Mouse (Mus musculus) neural tube, embryonic 11.5 days (tissue): ENCODE results near the gene Tmem186. TPM values are rescaled to one million over a fixed set of nuclear protein-coding genes. Genes with fewer than 3 reads are reported as not detected.
A peak's percentile ranks its signal among the peaks of the same experiment; 100 is the strongest.

Source experiments
- ATAC-seq: fragments of 200-750 bp; cut with Nextera tagmentation; 2 replicates; pipeline ENCODE4 v1.8.0; 2017; ENCODE audit warnings: moderate number of reproducible peaks, mild to moderate bottlenecking, moderate TSS enrichment, moderate library complexity; ENCODE audit not compliant: insufficient read depth, low FRiP score, low TSS enrichment
- DNase-seq: peaks from one replicate; pipeline ENCODE4 v3.0.0-alpha.2; 2015; ENCODE audit warnings: low spot score
- H3K27ac ChIP-seq: fragments of 300-500 bp; sonication (generic); 2 replicates; pipeline ENCODE4 v1.5.1; 2014; ENCODE audit warnings: low read depth, mild to moderate bottlenecking, low read length
- H3K27me3 ChIP-seq: fragments of 300-500 bp; sonication (generic); 2 replicates; pipeline ENCODE4 v1.6.1; 2014; ENCODE audit warnings: mild to moderate bottlenecking, low read length, mixed read lengths; ENCODE audit not compliant: control insufficient read depth, insufficient read depth
- H3K36me3 ChIP-seq: fragments of 300-500 bp; sonication (generic); 2 replicates; pipeline ENCODE4 v1.6.1; 2014; ENCODE audit warnings: mild to moderate bottlenecking, low read length, moderate library complexity, mixed read lengths; ENCODE audit not compliant: control insufficient read depth, insufficient read depth
- H3K4me1 ChIP-seq: fragments of 300-500 bp; sonication (generic); 2 replicates; pipeline ENCODE4 v1.6.1; 2014; ENCODE audit warnings: low read length, mixed read lengths; ENCODE audit not compliant: control insufficient read depth, insufficient read depth
- H3K4me2 ChIP-seq: fragments of 300-500 bp; sonication (generic); 2 replicates; pipeline ENCODE4 v1.6.1; 2014; ENCODE audit warnings: low read depth, mild to moderate bottlenecking, moderate library complexity
- H3K4me3 ChIP-seq: fragments of 300-500 bp; sonication (generic); 2 replicates; pipeline ENCODE4 v1.5.1; 2014; ENCODE audit warnings: low read depth, low read length
- H3K9ac ChIP-seq: fragments of 300-500 bp; sonication (generic); 2 replicates; pipeline ENCODE4 v1.6.1; 2014; ENCODE audit warnings: mild to moderate bottlenecking, low read length
- H3K9me3 ChIP-seq: fragments of 300-500 bp; sonication (generic); 2 replicates; pipeline ENCODE4 v1.6.1; 2016; ENCODE audit warnings: low read length; ENCODE audit not compliant: control insufficient read depth
- WGBS: fragments of 180-500 bp; shearing (Covaris S2); extraction: QIAGEN DNeasy Blood & Tissue Kit; methylation state at CpG from one replicate; pipeline ENCODE4 v1.1.7; 2014; 5-methylcytosine and 5-hydroxymethylcytosine counted together
- polyA plus RNA-seq: library from polyadenylated mRNA; unstranded; fragments of >200 nt; fragmentation: Nextera tagmentation; extraction: Ambion mirVana; gene quantifications from 2 replicates; pipeline ENCODE4 v1.2.1, GENCODE M21; 2014

The Tmem186 gene
- polyA plus RNA-seq, 1 experiment from 2014 or later = 24.1 TPM

DNA sequence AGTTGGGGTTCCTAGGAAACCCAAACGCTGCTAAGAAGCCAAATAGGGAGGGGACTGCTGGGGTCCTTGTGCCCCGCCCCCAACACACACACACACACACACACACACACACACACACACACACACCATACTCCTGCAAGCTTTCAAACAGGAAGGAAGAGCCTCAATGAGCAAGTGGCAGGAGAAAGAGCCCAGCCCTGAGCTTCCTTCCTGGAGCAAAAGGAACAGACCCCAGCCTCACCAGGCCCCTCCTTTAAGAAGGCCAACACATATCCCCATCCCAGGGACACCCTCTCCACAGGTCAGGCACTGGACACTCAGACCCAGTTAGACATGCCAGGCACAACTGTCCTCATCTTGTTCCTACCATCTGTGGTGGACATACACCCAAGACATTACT lies 25.5 kb upstream of the Tmem186 start:
- no peaks in the 10 kb centered on the region for H3K27me3 ChIP-seq
- no peak overlapping the region for H3K4me3 ChIP-seq
- no peaks in the 10 kb centered on the region for H3K9me3 ChIP-seq
- no peak for ATAC-seq
- WGBS = 83% methylated on average over 2 of the region's 2 CpGs
- peaks cover 6% of the 10 kb centered on the region; the same call in 1 of the 2 replicates for H3K4me1 ChIP-seq
- no peak for DNase-seq
- H3K36me3 ChIP-seq = peaks cover 9% of the 10 kb centered on the region
- H3K9ac ChIP-seq = no peak overlapping the region
- no peak overlapping the region for H3K27ac ChIP-seq
- no peak overlapping the region for H3K4me2 ChIP-seq

DNA sequence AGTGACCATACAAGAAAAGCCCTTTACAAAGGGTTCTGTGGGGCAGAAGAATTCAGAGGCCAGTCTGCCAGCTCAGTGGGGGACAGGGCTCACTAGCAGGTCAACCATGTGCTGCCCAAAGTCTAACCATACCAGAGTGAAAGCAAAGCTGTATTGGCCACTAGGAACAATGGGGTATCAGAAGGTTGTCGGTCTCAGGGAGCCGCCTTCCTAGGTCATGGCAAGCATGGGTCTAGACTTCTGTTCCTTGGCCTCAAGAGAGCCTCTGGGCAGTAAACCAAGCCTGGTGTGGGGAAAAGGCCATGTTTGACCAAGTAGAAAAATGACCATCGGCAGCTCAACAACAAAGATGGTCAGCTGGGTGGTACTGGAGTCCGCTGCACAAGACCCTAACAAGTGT lies 21.3 kb upstream of the Tmem186 start:
- no peak overlapping the region for H3K27ac ChIP-seq
- ATAC-seq (no peak), DNase-seq (no peak)
- no peak overlapping the region for H3K4me2 ChIP-seq
- H3K4me1 ChIP-seq = no peaks in the 10 kb centered on the region
- 93% methylated on average over 4 of the region's 4 CpGs for whole genome bisulfite sequencing
- no peak overlapping the region for H3K4me3 ChIP-seq
- no peak overlapping the region for H3K9ac ChIP-seq
- peaks cover 13% of the 10 kb centered on the region for H3K36me3 ChIP-seq
- H3K27me3 ChIP-seq = no peaks in the 10 kb centered on the region
- H3K9me3 ChIP-seq = no peaks in the 10 kb centered on the region

- Histone ChIP-seq H3K9ac (no peak overlapping the region), H3K9me3 (no peaks in the 10 kb centered on the region), H3K4me2 (no peak overlapping the region), H3K4me3 (no peak overlapping the region), H3K36me3 (peaks cover 13% of the 10 kb centered on the region), H3K4me1 (no peaks in the 10 kb centered on the region), H3K27ac (no peak overlapping the region), H3K27me3 (no peaks in the 10 kb centered on the region)
- 89% methylated on average over 4 of the region's 4 CpGs for WGBS
- ATAC-seq (no peak), DNase-seq (no peak)
Observed at GRCm38 (mm10) chr16:8658349-8658748, 20.8 kb upstream of the Tmem186 start.

GRCm38 (mm10) chr16:8656256-8656655 lies 18.7 kb upstream of the Tmem186 start:
- no peak for DNase-seq
- WGBS = 94% methylated on average over 2 of the region's 2 CpGs
- H3K9ac ChIP-seq = no peak overlapping the region
- H3K27me3 ChIP-seq = no peaks in the 10 kb centered on the region
- no peaks in the 10 kb centered on the region for H3K9me3 ChIP-seq
- peaks cover 11% of the 10 kb centered on the region for H3K36me3 ChIP-seq
- H3K4me1 ChIP-seq = no peaks in the 10 kb centered on the region
- H3K27ac ChIP-seq = no peak overlapping the region
- H3K4me3 ChIP-seq = no peak overlapping the region
- ATAC-seq = no peak
- no peak overlapping the region for H3K4me2 ChIP-seq

GRCm38 (mm10) chr16:8655599-8655998 lies 18.1 kb upstream of the Tmem186 start:
- H3K9ac ChIP-seq = no peak overlapping the region
- H3K4me1 ChIP-seq = no peaks in the 10 kb centered on the region
- no peak overlapping the region for H3K4me3 ChIP-seq
- 84% methylated on average over 9 of the region's 9 CpGs for WGBS
- ATAC-seq = 0 out of 2 replicates have a peak, but pooled peaks have one; percentile 11
- no peaks in the 10 kb centered on the region for H3K27me3 ChIP-seq
- no peak for DNase-seq
- peaks cover 9% of the 10 kb centered on the region for H3K36me3 ChIP-seq
- H3K4me2 ChIP-seq = no peak overlapping the region
- H3K9me3 ChIP-seq = no peaks in the 10 kb centered on the region
- no peak overlapping the region for H3K27ac ChIP-seq

DNA sequence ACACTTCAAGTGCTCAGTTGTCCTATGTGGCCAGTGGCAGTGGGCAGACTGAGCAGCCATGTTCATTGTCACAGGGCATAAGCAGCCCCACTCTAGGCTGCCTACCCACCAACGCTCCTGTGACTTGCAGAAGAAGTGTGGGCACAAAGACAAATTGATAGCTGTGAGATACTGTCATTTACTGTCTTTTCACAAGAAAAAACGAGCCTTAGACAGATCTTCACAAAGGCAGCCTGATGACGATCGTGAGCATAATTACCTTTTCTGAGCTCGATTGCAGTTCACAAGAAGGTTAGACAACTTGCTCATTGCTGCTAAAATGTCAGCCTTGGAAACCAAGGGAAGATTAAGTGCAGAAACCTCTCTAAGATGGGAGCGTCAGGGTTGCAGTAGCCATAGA lies 17.6 kb upstream of the Tmem186 start:
- no peaks in the 10 kb centered on the region for H3K27me3 ChIP-seq
- DNase-seq (no peak), ATAC-seq (no peak)
- 86% methylated on average over 6 of the region's 6 CpGs for WGBS
- H3K27ac ChIP-seq = no peak overlapping the region
- no peak overlapping the region for H3K9ac ChIP-seq
- H3K36me3 ChIP-seq = peaks cover 7% of the 10 kb centered on the region
- no peak overlapping the region for H3K4me3 ChIP-seq
- no peak overlapping the region for H3K4me2 ChIP-seq
- no peaks in the 10 kb centered on the region for H3K4me1 ChIP-seq
- H3K9me3 ChIP-seq = no peaks in the 10 kb centered on the region

DNA sequence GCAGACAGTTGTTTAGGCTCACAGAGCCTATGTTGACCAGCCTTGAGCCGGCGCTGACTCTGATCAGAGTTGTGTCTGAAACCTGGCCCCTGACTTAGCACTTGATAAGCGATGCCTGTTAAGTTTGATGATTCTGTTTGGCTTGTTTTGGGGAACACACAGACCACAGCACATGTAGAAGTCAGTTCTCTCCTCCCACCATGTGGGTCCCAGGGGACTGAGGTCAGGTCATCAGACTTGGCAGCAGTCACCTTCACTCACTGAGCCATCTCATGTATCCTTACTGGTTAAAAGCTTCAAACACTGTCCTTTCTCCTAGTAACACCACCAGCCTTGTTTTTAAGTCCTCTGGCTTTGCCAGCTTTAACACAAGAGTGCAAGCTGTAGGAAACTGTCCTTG lies 12.5 kb upstream of the Tmem186 start:
- Histone ChIP-seq H3K27me3 (no peaks in the 10 kb centered on the region), H3K9me3 (no peaks in the 10 kb centered on the region), H3K4me2 (no peak overlapping the region), H3K36me3 (peaks cover 5% of the 10 kb centered on the region; the same call in 1 of the 2 replicates), H3K27ac (no peak overlapping the region), H3K4me3 (no peak overlapping the region), H3K4me1 (no peaks in the 10 kb centered on the region), H3K9ac (no peak overlapping the region)
- WGBS = 97% methylated on average over 3 of the region's 3 CpGs
- no peak for DNase-seq
- no peak for ATAC-seq

DNA sequence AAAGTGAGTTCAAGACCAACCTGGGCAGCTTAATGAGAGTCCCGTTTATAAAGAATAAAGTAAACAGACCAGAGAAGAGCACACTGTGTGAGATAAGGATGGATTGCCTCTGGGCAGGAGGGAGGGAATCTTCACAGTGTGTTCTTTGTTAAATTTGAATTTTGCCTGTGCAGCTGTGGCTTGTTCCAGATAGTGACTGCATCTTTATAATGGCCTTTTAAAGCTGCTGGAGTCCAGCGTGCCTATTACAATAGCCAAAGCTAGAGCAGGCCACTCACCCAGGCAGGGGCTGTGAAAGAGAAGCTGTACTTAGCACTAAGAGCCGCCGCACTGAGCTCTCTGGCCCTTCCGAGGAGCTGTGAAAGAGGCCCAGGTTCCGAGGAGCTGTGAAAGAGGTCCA lies 8.0 kb upstream of the Tmem186 start:
- Histone ChIP-seq H3K36me3 (peaks cover 6% of the 10 kb centered on the region), H3K4me2 (no peak overlapping the region), H3K27ac (no peak overlapping the region), H3K9ac (no peak overlapping the region), H3K4me1 (no peaks in the 10 kb centered on the region), H3K27me3 (no peaks in the 10 kb centered on the region), H3K4me3 (no peak overlapping the region), H3K9me3 (no peaks in the 10 kb centered on the region)
- 80% methylated on average over 6 of the region's 6 CpGs for WGBS
- no peak for ATAC-seq
- DNase-seq = no peak

DNA sequence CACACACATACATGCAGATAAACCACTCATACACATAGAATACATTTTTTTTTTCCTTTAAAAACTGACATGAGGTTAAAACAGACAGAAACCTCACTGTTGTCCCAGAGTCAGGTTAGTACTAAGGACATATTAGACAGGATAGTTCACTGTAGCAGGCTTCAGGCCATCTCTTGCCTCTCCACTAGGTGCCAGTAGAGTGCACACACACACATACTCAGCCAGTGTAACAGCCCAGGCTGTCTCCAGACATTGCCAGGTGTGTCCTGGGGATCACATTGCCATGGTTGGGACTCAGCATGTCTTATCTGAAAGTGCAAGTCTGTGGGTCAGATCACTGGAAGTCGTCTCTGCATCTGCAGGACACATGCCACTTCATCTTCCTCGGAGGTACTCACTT lies 6.3 kb upstream of the Tmem186 start:
- DNase-seq (peak; percentile 43), ATAC-seq (peak; percentile 53; the same call in 1 of the 2 replicates)
- Histone ChIP-seq H3K4me3 (no peak overlapping the region), H3K9me3 (no peaks in the 10 kb centered on the region), H3K4me1 (no peaks in the 10 kb centered on the region), H3K27me3 (no peaks in the 10 kb centered on the region), H3K27ac (no peak overlapping the region), H3K9ac (no peak overlapping the region), H3K4me2 (no peak overlapping the region), H3K36me3 (peaks cover 6% of the 10 kb centered on the region)
- 76% methylated on average over 2 of the region's 2 CpGs for WGBS
